Mouse (Mus musculus): ENCODE measurements around the gene Ctnnal1. TPM values are rescaled to one million over a fixed set of nuclear protein-coding genes. Genes with fewer than 3 reads are reported as not detected.

The Ctnnal1 gene
- total and polyA plus RNA-seq, 3 experiments, result 2.3 to 6.3 TPM; not detected in 1

GRCm38 (mm10) chr4:56888483-56888882 lies 23.5 kb upstream of the Ctnnal1 start (continued):
- TF ChIP-seq MAZ (IDR thresholded peaks at IDR 0.05; ENCODE audit: low read depth, low read length), result no peak

DNA sequence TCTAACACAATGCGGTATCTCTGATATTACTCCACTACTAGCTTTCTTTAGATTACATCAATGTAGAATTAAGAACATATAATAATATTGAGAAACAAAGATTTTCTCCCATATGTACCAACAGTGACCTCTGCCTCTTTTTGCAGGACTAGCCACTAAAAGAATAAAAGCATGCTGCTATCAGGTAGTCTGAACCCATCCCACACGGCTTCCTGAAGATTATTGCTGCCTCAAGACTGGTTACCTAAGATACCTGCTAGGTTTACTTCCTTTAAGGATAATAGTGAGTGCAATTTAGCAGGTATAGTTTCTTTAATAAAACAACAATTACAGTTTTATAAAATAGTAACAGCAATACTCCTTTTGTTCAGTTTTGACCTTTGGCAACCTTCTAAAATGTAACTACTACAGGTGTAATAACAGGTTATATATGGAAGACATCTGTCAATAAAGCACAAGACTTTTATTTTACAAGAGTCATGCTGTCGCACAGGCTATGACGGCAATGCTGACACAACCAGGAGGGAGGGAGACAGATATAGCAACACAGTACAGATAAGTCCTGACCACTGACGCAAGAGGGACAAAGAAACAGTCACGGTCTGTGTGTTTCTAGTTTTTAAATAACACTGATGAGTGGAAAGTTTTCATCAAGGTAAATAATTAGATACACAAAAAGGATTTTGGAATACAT lies 21.4 kb upstream of the Ctnnal1 start:
- Histone ChIP-seq H3K79me2 (ENCODE audit: control insufficient read depth, insufficient read depth, low read length, poor library complexity) (no peaks in the 10 kb centered on the region), H3K9me3 (replicated peaks; ENCODE audit: insufficient read depth, low read length) (no peaks in the 10 kb centered on the region), H3K4me3 (ENCODE audit: control insufficient read depth in 1 of 2, insufficient read depth in 1 of 2, low read depth in 2 of 2, low read length in 2 of 2) (no peak overlapping the region), H3K36me3 (ENCODE audit: control insufficient read depth in 1 of 2, insufficient read depth in 2 of 2, low read length in 2 of 2) (peaks cover 0 to 11% of the 10 kb centered on the region in 2 experiments; a peak in 2 of 4 replicates), H3K27ac (ENCODE audit: control insufficient read depth, low read depth, low read length) (no peak overlapping the region), H3K4me1 (ENCODE audit: control insufficient read depth in 1 of 2, insufficient read depth in 2 of 2, low read length in 2 of 2) (no peaks in the 10 kb centered on the region), H3K27me3 (ENCODE audit: control insufficient read depth in 1 of 2, insufficient read depth in 2 of 2, low read length in 2 of 2) (no peaks in the 10 kb centered on the region), H3K9ac (ENCODE audit: control insufficient read depth, low read depth, low read length, poor library complexity, severe bottlenecking) (no peak overlapping the region)
- TF ChIP-seq ZMIZ1 (IDR thresholded peaks at IDR 0.05; ENCODE audit: low read depth, low read length), result no peak
- TF ChIP-seq CTCF (IDR thresholded peaks at IDR 0.05 in 2 of 3, conservative IDR thresholded peaks at IDR 0.05 in 1 of 3; ENCODE audit: control insufficient read depth in 1 of 3, insufficient read depth in 1 of 3, low read depth in 2 of 3, low read length in 3 of 3, poor library complexity in 1 of 3, severe bottlenecking in 1 of 3), result no peak
- TF ChIP-seq MAFK (IDR thresholded peaks at IDR 0.05; ENCODE audit: borderline replicate concordance, low read depth, low read length), result no peak
- no peak for TF ChIP-seq TBP (IDR thresholded peaks at IDR 0.05; ENCODE audit: low read depth, low read length)
- TF ChIP-seq CHD1 (IDR thresholded peaks at IDR 0.05; ENCODE audit: low read depth, low read length), result no peak
- no peak for TF ChIP-seq TAL1 (IDR thresholded peaks at IDR 0.05; ENCODE audit: low read length)
- no peak for TF ChIP-seq MAX (IDR thresholded peaks at IDR 0.05; ENCODE audit: low read length)
- TF ChIP-seq EP300 (IDR thresholded peaks at IDR 0.05; ENCODE audit: low read depth in 1 of 2, low read length in 2 of 2), result no peak
- TF ChIP-seq GATA1 (IDR thresholded peaks at IDR 0.05; ENCODE audit: low read depth, low read length), result no peak
- no peak for TF ChIP-seq CHD2 (IDR thresholded peaks at IDR 0.05; ENCODE audit: low read length)
- no peak for TF ChIP-seq HCFC1 (IDR thresholded peaks at IDR 0.05; ENCODE audit: low read depth, low read length)
- no peak for TF ChIP-seq ZNF384 (IDR thresholded peaks at IDR 0.05; ENCODE audit: low read depth, low read length)
- no peak for TF ChIP-seq SMC3 (IDR thresholded peaks at IDR 0.05; ENCODE audit: low read depth, low read length)
- no peak for TF ChIP-seq RAD21 (IDR thresholded peaks at IDR 0.05; ENCODE audit: low read depth, low read length)
- DNase-seq (ENCODE audit: low read depth, low spot score), result no peak

- H3K9me3 ChIP-seq (replicated peaks; ENCODE audit: insufficient read depth, low read length), result no peaks in the 10 kb centered on the region
- H3K4me1 ChIP-seq (ENCODE audit: control insufficient read depth in 1 of 2, insufficient read depth in 2 of 2, low read length in 2 of 2), result no peaks in the 10 kb centered on the region
- no peaks in the 10 kb centered on the region for H3K27me3 ChIP-seq (ENCODE audit: control insufficient read depth in 1 of 2, insufficient read depth in 2 of 2, low read length in 2 of 2)
- no peak overlapping the region for H3K27ac ChIP-seq (ENCODE audit: control insufficient read depth, low read depth, low read length)
- H3K4me3 ChIP-seq (ENCODE audit: control insufficient read depth in 1 of 2, insufficient read depth in 1 of 2, low read depth in 2 of 2, low read length in 2 of 2), result no peak overlapping the region
- H3K79me2 ChIP-seq (ENCODE audit: control insufficient read depth, insufficient read depth, low read length, poor library complexity), result no peaks in the 10 kb centered on the region
- no peak for TF ChIP-seq E2F4 (IDR thresholded peaks at IDR 0.05; ENCODE audit: borderline replicate concordance, low read depth, low read length)
- TF ChIP-seq USF1 (IDR thresholded peaks at IDR 0.05; ENCODE audit: low read depth, low read length), result peak; percentile 45; the same call in 1 of the 2 replicates
- TF ChIP-seq MAFK (IDR thresholded peaks at IDR 0.05; ENCODE audit: borderline replicate concordance, low read depth, low read length), result no peak
- H3K36me3 ChIP-seq (ENCODE audit: control insufficient read depth in 1 of 2, insufficient read depth in 2 of 2, low read length in 2 of 2), result peaks cover 0 to 1% of the 10 kb centered on the region in 2 experiments; a peak in 2 of 4 replicates
- DNase-seq (ENCODE audit: low read depth, low spot score), result no peak
- H3K9ac ChIP-seq (ENCODE audit: control insufficient read depth, low read depth, low read length, poor library complexity, severe bottlenecking), result no peak overlapping the region
These were observed 15.2 kb upstream of the Ctnnal1 start for GRCm38 (mm10) chr4:56880036-56880703.
